Mouse (Mus musculus) ovary, postnatal 14 days (tissue): ENCODE data around the gene Atf6b.

Experiments used
- DNase-seq: peaks from one replicate; pipeline ENCODE4 v3.0.0; 2022; ENCODE audit warnings: low spot score

Atf6b gene

DNA sequence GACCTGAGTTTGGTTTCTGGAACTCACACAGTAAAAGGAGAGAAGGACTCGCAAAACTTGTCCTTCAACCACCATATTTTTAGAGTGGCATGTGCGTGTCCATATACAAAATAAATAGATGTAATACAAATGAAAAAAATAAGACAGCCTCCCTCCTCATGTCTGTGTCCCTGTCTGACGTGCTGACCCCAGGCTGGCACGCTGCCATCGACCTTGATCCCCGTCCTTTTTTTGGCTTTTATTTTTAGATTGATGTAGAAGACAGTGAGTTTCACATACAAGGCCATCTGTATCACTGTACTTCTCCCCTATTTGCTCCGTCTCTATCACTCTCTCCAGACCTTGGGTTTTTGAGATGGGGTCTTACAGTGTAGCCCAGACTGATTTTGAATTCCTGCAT lies 17.5 kb downstream of the Atf6b start:
- no peak for DNase-seq

DNA sequence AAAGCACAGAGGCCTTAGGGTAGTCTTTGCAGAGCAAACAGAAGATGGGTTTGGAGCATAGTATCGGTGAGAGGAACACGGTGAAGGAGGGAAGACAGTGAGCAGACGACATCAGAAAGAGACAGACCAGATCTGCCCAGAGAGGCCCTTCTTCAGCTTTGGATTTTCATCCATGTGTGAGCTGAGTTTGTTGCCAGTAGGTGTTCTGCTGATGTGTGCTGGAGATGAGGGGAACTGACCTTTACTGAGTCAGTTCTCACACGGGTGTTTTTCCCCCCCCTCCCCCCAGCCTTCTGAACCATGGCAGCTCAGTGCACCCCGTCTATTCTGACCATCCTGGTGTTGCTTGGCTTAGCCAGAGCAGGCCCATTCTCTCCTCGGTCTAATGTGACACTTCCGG lies 23.3 kb downstream of the Atf6b start, which contains the start of gene Tnxb:
Gene Tnxb, plus strand, starts transcription at position 301 of the 400 bp plus-strand sequence.
- DNase-seq, result no peak

DNA sequence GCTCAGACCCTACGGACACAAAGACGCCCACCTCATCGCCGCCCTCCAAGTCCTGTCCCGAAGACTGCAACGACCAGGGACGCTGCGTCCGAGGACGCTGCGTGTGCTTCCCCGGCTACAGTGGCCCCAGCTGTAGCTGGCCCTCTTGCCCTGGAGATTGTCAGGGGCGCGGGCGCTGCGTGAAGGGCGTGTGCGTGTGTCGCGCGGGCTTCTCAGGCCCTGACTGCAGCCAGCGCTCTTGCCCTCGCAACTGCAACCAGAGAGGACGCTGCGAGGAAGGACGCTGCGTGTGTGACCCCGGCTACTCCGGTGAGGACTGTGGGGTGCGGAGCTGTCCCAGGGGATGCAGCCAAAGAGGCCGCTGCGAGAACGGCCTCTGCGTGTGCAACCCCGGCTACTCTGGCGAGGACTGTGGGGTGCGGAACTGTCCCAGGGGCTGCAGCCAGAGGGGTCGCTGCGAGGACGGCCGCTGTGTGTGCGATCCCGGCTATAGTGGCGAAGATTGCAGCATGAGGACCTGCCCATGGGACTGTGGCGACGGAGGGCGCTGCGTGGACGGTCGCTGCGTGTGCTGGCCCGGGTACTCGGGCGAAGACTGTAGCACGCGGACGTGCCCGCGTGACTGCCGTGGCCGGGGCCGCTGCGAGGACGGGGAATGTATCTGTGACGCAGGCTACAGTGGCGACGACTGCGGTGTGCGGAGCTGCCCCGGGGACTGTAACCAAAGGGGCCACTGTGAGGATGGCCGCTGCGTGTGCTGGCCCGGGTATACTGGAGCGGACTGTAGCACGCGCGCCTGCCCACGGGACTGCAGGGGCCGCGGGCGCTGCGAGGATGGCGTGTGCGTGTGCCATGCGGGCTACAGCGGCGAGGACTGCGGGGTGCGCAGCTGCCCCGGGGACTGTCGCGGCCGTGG lies 24.5 kb downstream of the Atf6b start:
- no peak for DNase-seq

DNA sequence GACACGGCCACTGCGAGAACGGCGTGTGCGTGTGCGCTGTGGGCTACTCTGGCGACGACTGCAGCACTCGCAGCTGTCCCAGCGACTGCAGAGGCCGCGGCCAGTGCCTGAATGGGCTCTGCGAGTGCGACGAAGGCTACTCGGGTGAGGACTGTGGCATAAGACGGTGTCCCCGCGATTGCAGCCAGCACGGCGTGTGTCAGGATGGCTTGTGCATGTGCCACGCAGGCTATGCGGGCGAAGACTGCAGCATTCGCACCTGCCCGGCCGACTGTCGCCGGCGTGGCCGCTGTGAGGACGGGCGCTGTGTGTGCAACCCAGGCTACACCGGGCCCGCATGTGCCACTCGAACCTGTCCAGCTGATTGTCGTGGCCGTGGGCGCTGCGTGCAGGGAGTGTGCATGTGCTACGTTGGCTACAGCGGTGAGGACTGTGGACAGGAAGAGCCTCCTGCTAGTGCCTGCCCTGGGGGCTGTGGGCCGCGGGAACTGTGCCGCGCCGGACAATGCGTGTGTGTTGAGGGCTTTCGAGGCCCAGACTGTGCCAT lies 25.4 kb downstream of the Atf6b start:
- DNase-seq, result no peak

DNA sequence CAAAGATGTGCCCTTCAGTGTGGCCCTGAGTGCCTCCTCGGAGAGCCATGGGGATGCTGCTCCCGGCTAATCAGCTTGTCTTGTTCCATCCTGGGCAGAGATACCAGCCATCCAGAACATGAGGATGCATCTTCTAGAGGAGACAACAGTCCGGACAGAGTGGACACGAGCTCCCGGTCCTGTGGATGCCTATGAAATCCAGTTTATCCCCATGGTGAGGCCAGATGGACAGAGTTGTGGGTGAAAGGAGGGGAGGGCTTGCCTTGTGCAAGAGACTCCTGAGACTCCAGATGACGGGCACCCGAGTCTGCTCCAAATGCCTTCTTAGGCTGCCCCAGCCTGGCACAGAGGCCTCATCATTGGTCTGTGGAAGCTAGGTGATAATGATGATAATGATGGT lies 26.2 kb downstream of the Atf6b start:
- DNase-seq, result no peak

DNA sequence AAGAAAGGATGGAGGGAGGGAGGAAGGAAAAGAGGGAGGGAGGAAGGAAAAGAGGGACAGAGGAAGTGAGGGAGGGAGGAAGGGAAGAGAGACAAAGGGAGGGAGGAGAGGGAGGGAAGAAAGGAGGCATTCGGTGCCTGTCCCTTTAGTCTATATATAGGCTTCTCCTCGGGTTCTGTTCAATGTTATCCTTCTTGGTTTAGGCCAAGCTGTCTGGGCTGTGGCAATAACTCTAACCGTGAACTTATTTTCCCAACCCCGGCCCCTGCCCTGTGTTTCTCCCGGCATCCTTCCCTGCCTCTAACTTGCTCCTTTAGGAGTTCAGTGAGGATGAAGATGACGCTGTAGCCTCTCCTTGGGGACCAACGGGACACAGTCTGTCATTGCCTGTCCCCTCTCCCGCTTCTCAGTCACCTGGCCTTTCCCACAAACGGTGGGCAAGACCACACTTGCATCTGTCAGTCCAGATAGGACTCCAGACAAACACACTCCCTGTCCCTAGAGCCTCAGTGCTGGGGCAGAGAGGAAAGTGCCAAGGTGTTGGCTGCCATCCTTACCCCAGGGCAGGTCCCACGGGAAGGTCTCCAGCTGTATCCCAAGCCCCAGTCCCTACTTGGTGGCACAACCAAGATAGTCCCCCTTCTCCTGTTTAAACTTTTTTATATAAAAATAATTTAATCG lies 27.7 kb downstream of the Atf6b start:
- DNase-seq, result no peak

DNA sequence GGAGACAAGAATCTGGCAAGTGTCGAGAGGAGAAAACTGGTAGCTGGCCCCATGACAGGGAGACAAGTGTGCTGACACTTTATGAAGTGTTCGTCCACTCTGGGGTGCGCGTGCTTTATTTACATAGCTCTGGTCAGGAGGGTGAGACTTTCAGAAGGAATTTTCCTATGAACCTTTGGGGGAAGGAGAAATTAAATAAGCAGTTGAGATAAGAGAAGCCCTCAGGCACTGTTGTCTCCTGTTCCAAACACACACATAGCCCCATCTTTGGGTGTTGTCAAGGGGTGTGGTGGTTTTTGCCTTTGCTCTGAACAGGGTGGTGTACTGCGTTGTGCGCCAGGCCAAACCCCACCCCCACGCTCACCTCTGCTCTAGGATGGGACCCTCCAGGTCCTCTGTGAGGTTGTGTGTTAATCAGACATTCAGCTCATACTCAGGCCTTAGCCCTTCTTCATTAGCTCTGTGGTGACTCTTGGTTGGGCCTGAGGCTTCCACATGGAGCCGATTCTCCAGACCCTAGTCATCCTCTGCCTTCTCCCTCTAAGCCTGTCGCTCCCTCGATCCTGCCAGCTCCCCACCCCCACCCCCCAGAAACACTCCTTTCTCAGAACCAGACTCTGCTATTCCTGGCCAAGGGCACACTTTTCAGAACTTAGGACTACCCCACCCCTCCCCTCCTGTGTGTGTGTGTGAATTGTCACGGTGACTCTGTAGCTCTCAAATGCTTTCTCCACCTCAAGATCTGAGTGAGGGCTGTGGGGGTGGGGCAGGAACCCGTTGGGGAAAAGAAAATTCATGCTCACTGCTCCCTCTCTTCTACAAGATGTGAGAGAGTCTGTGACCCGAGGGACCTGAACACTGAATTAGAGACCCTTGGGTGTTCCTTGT lies 28.5 kb downstream of the Atf6b start:
- DNase-seq, result no peak

DNA sequence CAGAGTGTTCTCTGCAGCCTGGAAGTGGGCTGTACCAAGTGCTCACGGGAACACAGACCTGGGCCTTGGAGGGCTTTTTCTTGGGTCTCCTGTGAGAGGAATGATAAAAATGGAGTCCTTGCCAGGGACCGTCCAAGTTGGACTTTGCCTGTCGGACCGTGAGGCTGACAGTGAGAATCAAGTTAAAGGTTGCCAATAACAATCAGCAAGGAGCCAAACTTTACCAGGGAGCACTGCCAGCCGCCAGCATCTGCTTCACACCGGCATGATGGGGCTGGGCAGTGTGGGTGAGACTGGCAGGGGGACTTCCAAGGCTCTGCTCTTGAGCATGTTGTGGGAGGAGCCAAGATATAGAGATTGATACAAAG lies 29.1 kb downstream of the Atf6b start:
- DNase-seq, result no peak

DNA sequence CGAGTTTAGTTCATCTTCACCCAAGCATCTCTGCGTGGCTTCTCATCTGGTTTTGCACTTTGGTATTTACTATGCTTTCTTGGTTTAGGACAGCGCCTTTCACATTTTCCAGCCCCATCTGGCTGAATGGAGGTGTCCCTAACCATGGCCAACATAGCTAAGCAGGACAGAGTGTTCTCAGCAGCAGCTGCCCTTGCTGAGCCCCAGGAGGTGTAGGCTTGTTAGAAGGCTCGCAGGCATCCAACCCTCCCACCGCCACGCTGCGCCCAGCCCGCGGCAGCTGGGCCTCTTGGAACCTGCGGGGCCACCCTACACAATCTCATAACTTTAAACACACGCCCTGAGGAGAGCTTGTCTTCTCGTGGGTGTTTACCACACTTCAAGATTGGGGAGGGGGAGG lies 29.7 kb downstream of the Atf6b start:
- DNase-seq, result no peak

DNA sequence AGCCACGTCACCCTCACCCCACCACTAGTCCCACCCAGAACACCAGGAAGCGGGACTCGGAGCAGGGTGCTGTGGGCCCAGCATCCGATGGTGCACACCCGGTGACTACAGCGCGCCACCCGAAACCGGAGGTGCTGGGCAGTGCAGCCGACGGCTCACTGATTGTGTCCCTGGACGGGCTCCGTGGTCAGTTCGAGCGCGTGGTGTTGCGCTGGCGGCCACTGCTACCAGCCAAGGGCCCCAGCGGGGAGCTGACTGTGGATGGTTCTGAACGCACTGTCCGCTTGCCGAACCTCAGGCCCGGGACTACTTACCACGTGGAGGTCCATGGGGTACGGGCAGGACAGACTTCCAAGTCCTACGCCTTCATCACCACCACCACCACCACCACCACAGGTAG lies 33.2 kb downstream of the Atf6b start:
- DNase-seq, result no peak

DNA sequence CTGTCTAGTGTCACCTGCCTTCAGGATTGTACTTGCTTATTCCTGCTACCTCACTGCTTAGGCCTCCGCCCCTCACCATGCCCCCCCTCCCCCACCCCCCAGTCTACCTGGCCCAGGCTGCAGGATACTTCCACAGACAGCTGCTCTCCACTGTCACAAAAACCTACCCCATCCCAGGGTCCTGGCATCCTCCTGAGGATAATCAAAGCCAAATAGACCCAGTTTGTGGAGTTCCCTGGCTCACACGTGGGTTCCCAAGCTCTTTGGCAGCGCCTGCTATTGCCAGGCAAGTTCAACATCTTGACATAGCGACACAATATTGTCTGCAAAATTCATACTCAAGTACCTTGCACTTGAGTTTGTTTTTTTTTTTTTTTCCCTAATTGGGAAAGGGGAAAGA lies 33.7 kb downstream of the Atf6b start:
- DNase-seq, result no peak

DNA sequence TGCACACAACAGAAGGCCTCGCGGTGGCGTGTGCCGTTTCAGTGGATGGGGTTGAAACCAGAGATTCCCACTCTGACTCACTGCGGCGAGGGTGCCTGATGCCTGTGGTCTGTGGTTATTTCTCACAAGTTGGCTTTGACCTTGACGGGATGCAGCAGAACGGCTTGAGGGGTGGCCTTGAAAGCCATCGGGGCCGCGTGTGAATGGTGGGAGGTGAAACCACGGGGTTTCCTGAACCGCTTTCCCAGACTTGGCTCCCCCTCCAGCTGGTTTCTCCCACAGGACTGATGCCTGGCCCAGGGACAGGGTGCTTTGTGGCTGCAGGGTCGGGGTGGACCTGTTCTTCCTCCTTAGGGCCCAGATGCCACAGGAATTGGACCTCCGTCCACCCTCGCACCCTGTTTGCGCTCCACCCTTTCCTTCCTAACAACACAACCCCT lies 34.2 kb downstream of the Atf6b start:
- DNase-seq, result no peak

DNA sequence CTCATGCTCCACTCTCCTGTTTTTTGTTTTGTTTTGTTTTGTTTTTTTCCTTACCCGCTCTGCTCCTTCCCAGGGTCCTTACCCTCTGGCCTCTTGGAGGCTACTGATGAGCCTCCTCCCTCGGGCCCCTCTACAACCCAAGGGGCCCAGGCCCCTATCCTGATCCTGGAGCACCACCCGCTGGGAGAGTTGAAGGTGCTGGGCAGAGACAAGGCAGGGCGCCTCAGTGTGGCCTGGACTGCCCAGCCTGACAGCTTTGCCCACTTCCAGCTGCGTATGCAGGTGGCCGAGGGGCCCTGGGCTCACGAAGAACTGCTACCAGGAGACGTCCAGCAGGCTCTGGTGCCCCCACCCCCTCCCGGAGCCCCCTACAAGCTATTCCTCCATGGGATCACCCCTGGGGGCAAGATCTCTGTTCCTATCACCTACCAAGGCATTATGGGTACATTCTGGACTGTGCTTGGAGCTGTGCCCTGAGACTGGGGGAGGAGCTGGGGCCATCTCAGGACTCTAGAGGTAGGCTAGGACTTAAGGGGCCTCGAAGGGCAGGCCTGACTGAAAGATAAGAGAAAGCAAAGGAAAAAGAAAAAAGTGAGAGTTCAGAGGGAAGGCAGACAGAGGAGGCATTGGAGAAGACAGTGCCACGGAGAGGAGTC lies 35.1 kb downstream of the Atf6b start:
- no peak for DNase-seq

DNA sequence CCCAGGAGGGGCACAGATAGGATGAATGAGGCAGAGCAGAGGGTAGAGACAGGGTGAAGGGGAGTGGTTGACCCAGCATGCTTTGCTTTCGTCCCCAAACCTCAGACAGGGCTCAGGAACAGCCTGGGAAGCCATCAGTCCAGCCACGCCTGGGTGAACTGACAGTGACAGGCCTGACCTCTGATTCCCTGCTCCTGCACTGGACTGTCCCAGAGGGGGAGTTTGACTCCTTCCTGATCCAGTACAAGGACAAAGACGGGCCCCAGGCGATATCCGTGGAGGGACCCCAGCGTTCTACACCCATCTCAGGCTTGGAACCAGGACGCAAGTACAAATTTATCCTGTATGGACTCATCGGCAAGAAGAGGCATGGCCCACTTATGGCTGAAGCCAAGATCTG lies 36.2 kb downstream of the Atf6b start:
- DNase-seq, result no peak

DNA sequence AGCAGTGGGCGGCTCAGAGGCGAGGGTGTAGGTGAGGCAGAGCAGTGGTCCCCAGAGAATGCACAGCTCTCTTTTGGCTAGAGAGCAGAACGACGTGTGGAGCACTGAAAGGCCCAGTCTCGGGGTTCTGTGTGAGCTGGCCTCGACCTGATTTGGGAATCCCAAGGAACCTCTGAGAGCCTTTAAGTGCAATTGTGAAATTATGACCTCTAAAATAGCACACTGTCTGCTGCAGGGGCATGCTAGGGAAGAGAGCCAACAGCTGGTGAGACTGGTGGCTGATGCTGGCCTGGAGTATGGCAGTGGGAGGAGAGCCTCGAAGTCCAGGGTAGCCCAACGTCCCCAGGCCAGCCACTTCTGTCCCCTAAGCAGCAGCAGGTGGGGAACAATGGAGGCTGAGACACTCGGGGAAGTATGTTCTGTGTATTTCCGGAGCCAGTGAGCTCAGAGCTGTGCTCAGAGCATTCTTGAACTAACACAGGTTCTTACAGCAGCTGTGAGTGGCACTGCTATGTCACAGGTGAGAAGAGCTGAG lies 36.8 kb downstream of the Atf6b start:
- DNase-seq, result no peak

DNA sequence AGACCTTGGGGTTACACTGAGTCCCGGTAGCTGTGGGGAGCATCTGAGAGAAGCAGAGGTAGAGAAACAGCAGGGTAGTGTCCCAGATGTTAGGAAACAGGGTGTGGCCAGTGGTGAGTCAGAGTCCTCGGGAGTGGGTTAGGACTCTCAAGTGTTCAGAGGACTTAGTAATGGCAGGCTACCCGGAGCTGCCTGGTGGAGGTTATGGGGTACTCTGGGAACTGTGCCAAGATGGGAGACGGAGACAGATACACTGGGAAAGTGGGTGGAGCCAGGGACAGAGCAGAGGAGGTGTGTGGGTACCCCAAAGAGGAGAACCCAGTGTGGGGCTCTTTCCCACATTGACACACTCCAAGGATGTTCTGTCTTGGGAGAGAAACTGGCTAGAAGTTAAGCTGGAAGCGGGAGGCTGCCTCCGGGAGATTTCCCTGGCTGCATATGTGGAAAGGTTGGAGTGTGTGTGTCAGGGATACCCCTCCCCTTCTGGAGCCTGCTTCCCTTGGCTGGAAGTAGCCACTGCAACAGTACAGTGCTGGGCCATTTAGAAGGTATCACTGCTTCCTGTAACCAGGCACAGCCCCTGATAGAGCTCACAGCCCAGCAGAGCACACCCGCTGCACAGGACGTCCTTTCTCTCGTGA lies 37.4 kb downstream of the Atf6b start:
- no peak for DNase-seq

DNA sequence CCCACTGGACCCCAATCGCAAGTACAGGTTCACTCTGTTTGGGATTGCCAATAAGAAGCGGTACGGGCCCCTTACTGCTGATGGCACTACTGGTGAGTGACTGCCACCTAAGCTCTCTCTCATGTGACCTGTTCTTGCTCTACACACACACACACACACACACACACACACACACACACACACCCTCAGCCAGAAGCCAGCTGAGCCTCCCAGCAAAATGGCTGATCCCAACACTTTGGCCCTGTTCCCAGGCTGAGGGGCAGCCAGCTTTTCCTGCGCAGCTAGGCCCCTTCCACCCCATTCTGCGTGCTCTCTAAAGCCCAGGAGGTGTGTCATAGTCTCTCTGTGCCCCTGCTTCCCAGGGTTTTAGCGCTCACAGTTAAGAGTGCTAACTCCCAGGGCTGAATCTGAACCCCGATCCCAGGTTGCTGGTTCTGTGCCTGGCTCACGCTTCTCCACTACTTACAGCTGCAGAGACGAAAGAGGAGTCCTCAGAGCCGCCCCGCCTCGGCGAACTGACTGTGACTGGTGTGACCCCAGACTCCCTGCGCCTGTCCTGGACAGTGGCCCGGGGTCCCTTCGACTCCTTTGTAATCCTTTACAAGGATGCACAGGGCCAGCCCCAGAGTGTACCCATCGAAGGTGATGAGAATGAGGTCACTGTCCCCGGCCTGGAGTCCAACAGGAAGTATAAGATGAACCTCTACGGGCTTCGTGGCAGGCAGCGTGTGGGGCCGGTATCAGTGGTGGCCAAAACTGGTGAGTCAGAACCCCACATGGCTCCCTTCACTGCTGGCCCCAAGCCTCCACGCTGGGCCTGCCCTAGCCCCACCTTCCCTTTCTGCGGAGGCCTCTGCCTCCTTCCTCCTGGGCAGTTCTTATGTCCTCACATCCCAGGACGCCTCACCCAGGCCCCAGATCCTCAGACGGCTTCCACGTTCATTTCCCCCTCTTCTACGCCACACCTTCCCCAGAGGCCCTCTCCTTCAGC lies 38.5 kb downstream of the Atf6b start:
- DNase-seq, result peak; percentile 61

DNA sequence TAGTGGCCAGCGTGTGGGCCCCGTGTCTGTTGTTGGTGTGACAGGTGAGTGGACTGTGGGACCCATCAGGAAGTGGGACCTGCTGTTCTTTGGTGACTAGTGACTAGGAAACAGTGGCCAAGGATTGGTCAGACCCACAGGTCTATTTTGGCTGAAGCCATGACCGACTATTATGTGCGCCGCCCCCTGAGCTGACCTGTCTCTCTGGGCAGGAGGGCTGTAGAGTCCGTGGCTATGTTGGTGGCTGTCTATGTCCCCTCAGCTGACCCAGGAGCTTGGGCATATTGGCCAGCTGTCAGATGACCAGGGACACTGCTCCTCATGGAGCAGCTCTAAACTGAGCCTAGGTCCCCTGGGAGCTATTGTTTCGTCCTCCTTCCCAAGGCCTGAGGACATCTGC lies 41.9 kb downstream of the Atf6b start:
- no peak for DNase-seq

DNA sequence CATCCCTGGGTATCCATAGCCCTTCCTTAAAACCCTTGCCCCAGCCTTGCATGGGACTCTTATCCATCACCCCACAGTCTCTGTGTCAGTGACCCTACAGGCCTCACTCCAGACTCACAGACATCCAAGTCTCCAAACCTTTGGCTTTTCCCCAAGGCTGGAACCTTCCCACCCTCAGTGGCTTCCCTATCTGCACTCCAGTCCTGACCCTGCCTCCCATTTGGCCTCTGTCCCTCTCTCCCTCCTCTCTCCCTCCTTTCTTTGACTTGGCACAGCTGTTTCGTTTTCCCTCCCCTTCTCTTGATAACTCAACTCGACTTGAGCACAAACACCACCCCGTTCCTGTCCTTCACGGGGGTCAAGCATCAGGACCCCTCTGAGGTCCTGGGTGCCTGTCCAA lies 43.5 kb downstream of the Atf6b start:
- DNase-seq, result no peak

DNA sequence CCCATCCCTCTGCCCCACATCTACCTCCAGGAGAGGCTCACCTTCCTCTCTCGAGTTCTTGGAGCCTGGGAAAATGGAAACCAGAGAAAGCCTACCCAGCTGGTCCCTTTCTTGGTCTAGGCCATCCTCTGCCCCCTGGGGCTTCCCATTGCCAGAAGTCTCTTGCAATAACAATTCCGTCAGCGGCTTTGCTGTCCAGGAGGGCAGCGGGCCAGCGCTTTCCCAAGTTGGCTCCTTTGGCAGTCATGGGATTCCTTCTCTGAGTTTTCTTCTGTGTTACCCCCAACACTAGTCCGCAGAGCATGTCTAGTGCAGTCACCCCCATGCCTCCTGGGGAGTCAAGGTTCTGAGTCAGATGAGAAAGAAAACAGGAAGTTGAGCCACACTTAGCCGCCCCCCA lies 46.0 kb downstream of the Atf6b start:
- peak; percentile 61 for DNase-seq
